Mouse (Mus musculus): ENCODE measurements around the gene Aspscr1. TPM values are rescaled to one million over a fixed set of nuclear protein-coding genes. Genes with fewer than 3 reads are reported as not detected.

The Aspscr1 gene
- total RNA-seq, 2 experiments from 2014 or later = 50.0 to 59.5 TPM

Small RNA genes lying within 50 kb of the gene (microRNA-seq; reads per million reads assigned to microRNA genes)
- gene Mir6936 = 0.34 to 0.53 reads per million in 2 experiments

Other genes with a start within 250 kb of the Aspscr1 start
- 10 to 100 TPM; 67.8 to 71.3 TPM for gene Nploc4, start 235.3 kb upstream of the Aspscr1 start, total RNA-seq (2021)
- gene Tspan10, start 230.3 kb upstream of the Aspscr1 start, total RNA-seq (2021) = 1 to 10 TPM in 1 of 2 experiments, not detected in 1; 3.6 TPM
- gene Pde6g, start 219.5 kb upstream of the Aspscr1 start, total RNA-seq (2021) = under 1 TPM; 0.40 TPM
- gene Oxld1, start 214.9 kb upstream of the Aspscr1 start, total RNA-seq (2021) = 10 to 100 TPM; 13.0 to 14.7 TPM
- gene Ccdc137, start 214.9 kb upstream of the Aspscr1 start, total RNA-seq (2021) = 10 to 100 TPM; 23.1 TPM
- 10 to 100 TPM; 59.5 to 60.1 TPM for gene Arl16, start 205.4 kb upstream of the Aspscr1 start, total RNA-seq (2021)
- 10 to 100 TPM; 74.6 to 78.2 TPM for gene Mrpl12, start 188.4 kb upstream of the Aspscr1 start, total RNA-seq (2021)
- 10 to 100 TPM; 19.2 to 22.3 TPM for gene Slc25a10, start 181.1 kb upstream of the Aspscr1 start, total RNA-seq (2021)
- under 1 TPM; 0.17 to 0.18 TPM for gene Gcgr, start 142.3 kb upstream of the Aspscr1 start, total RNA-seq (2021)
- gene Mcrip1, start 123.2 kb upstream of the Aspscr1 start, total RNA-seq (2021) = 100 to 1,000 TPM in 1 of 2 experiments, 10 to 100 TPM in 1; 95.9 to 101 TPM
- gene Ppp1r27, start 121.8 kb upstream of the Aspscr1 start, total RNA-seq (2021) = not detected
- gene P4hb, start 99.7 kb upstream of the Aspscr1 start, total RNA-seq (2021) = 100 to 1,000 TPM; 125 to 127 TPM
- gene Arhgdia, start 91.3 kb upstream of the Aspscr1 start, total RNA-seq (2021) = 100 to 1,000 TPM; 397 to 401 TPM
- gene Alyref, start 74.6 kb upstream of the Aspscr1 start, total RNA-seq (2021) = 10 to 100 TPM; 65.4 to 72.9 TPM
- 100 to 1,000 TPM in 1 of 2 experiments, 10 to 100 TPM in 1; 99.6 to 100 TPM for gene Anapc11, start 74.6 kb upstream of the Aspscr1 start, total RNA-seq (2021)
- 1 to 10 TPM in 1 of 2 experiments, under 1 TPM in 1; 0.97 to 1.0 TPM for gene Npb, start 64.5 kb upstream of the Aspscr1 start, total RNA-seq (2021)
- 100 to 1,000 TPM; 131 to 134 TPM for gene Pcyt2, start 55.0 kb upstream of the Aspscr1 start, total RNA-seq (2021)
- 10 to 100 TPM; 34.7 to 42.4 TPM for gene Sirt7, start 47.7 kb upstream of the Aspscr1 start, total RNA-seq (2021)
- 10 to 100 TPM; 84.3 to 94.3 TPM for gene Mafg, start 39.4 kb upstream of the Aspscr1 start, total RNA-seq (2021)
- 1 to 10 TPM; 3.8 to 4.0 TPM for gene Pycr1, start 29.2 kb upstream of the Aspscr1 start, total RNA-seq (2021)
- gene Myadml2, start 24.8 kb upstream of the Aspscr1 start, total RNA-seq (2021) = 1 to 10 TPM; 5.9 to 6.0 TPM
- 1 to 10 TPM; 5.7 to 8.9 TPM for gene Notum, start 11.8 kb upstream of the Aspscr1 start, total RNA-seq (2021)
- gene Cenpx, start 40.8 kb downstream of the Aspscr1 start, total RNA-seq (2021) = 10 to 100 TPM; 26.8 to 30.2 TPM
- gene Lrrc45, start 41.0 kb downstream of the Aspscr1 start, total RNA-seq (2021) = 10 to 100 TPM; 57.2 to 60.1 TPM
- gene Rac3, start 48.5 kb downstream of the Aspscr1 start, total RNA-seq (2021) = 10 to 100 TPM; 92.2 to 99.5 TPM
- gene Dcxr, start 54.3 kb downstream of the Aspscr1 start, total RNA-seq (2021) = 1 to 10 TPM; 5.7 to 7.8 TPM
- 1 to 10 TPM; 1.5 to 3.0 TPM for gene Cbr2, start 59.1 kb downstream of the Aspscr1 start, total RNA-seq (2021)
- gene Hmga1b, start 89.8 kb downstream of the Aspscr1 start, total RNA-seq (2021) = 10 to 100 TPM; 25.9 to 30.1 TPM
- gene Rfng, start 111.2 kb downstream of the Aspscr1 start, total RNA-seq (2021) = 10 to 100 TPM; 75.3 to 79.6 TPM
- 100 to 1,000 TPM; 141 to 144 TPM for gene Gps1, start 111.3 kb downstream of the Aspscr1 start, total RNA-seq (2021)
- gene Dus1l, start 123.4 kb downstream of the Aspscr1 start, total RNA-seq (2021) = 10 to 100 TPM; 44.2 to 49.0 TPM
- gene Fasn, start 151.6 kb downstream of the Aspscr1 start, total RNA-seq (2021) = 100 to 1,000 TPM; 207 to 211 TPM